Mouse (Mus musculus) G1E (cell line): ENCODE measurements around the gene Masp1.

ENCODE experiments used
- CTCF ChIP-seq: IDR thresholded peaks from 2 replicates; pipeline ENCODE4 v1.5.1; 2012; ENCODE audit warnings: low read depth, low read length, inconsistent platforms, mixed read lengths
- GATA1 ChIP-seq: IDR thresholded peaks from 2 replicates; pipeline ENCODE4 v1.6.1; 2012; ENCODE audit warnings: borderline replicate concordance, low read length, inconsistent platforms, mixed read lengths
- POLR2AphosphoS5 ChIP-seq: IDR thresholded peaks from 2 replicates; pipeline ENCODE4 v1.6.1; 2012; ENCODE audit warnings: low read depth, low read length, inconsistent platforms; ENCODE audit not compliant: insufficient replicate concordance
- TAL1 ChIP-seq: conservative IDR thresholded peaks from 2 replicates; pipeline ENCODE4 v1.6.1; 2012; ENCODE audit warnings: low read depth, low read length, inconsistent platforms, mixed read lengths

- TF ChIP-seq CTCF (no peak), GATA1 (no peak), TAL1 (no peak), POLR2AphosphoS5 (no peak)
Measured at GRCm38 (mm10) chr16:23416657-23417293, 103.8 kb downstream of the Masp1 start.
